Mouse (Mus musculus) liver, embryonic 16.5 days (tissue): ENCODE results near the gene Ebf1. TPM values are rescaled to one million over a fixed set of nuclear protein-coding genes. Genes with fewer than 3 reads are reported as not detected.

Experiments
- ATAC-seq: fragments of 200-750 bp; cut with Nextera tagmentation; 2 replicates; pipeline ENCODE4 v1.8.0; 2017; ENCODE audit warnings: low read depth, mild to moderate bottlenecking, moderate number of reproducible peaks, moderate library complexity
- H3K27ac ChIP-seq: fragments of 300-500 bp; sonication (generic); 2 replicates; pipeline ENCODE4 v1.5.1; 2014; ENCODE audit warnings: mild to moderate bottlenecking, low read length
- H3K27me3 ChIP-seq: fragments of 300-500 bp; sonication (generic); 2 replicates; pipeline ENCODE4 v1.6.1; 2014; ENCODE audit warnings: low read depth, low read length, mixed read lengths; ENCODE audit not compliant: control insufficient read depth, insufficient read depth
- H3K36me3 ChIP-seq: fragments of 300-500 bp; sonication (generic); 2 replicates; pipeline ENCODE4 v1.6.1; 2014; ENCODE audit warnings: mild to moderate bottlenecking; ENCODE audit not compliant: control insufficient read depth, insufficient read depth
- H3K4me1 ChIP-seq: fragments of 300-500 bp; sonication (generic); 2 replicates; pipeline ENCODE4 v1.6.1; 2014; ENCODE audit warnings: low read depth, low read length, mixed read lengths; ENCODE audit not compliant: control insufficient read depth
- H3K4me2 ChIP-seq: fragments of 300-500 bp; sonication (generic); 2 replicates; pipeline ENCODE4 v1.6.1; 2014; ENCODE audit warnings: low read depth, low read length, mixed read lengths
- H3K4me3 ChIP-seq: fragments of 300-500 bp; sonication (generic); 2 replicates; pipeline ENCODE4 v1.5.1; 2014; ENCODE audit warnings: low read depth, mild to moderate bottlenecking, low read length
- H3K9ac ChIP-seq: fragments of 300-500 bp; sonication (generic); 2 replicates; pipeline ENCODE4 v1.6.1; 2014; ENCODE audit warnings: low read depth, low read length
- H3K9me3 ChIP-seq: fragments of 300-500 bp; sonication (generic); replicated peaks from 2 replicates; pipeline ENCODE4 v1.6.1; 2016; ENCODE audit warnings: low read length; ENCODE audit not compliant: control insufficient read depth
- WGBS: fragments of 180-500 bp; shearing (Covaris S2); extraction: QIAGEN DNeasy Blood & Tissue Kit; methylation state at CpG from one replicate; pipeline ENCODE4 v1.1.7; 2014; ENCODE audit not compliant: insufficient replicate concordance; 5-methylcytosine and 5-hydroxymethylcytosine counted together
- polyA plus RNA-seq: library from polyadenylated mRNA; unstranded; fragments of >200 nt; fragmentation: Nextera tagmentation; extraction: Ambion mirVana; gene quantifications from 2 replicates; pipeline ENCODE4 v1.2.1, GENCODE M21; 2015

Ebf1 gene
- polyA plus RNA-seq, 1 experiment from 2014 or later = 2.8 TPM

- H3K9me3 ChIP-seq = no peaks in the 10 kb centered on the region
- no peaks in the 10 kb centered on the region for H3K36me3 ChIP-seq
- 71% methylated on average over 4 of the region's 4 CpGs for WGBS
- no peaks in the 10 kb centered on the region for H3K27me3 ChIP-seq
- H3K4me3 ChIP-seq = no peak overlapping the region
- no peaks in the 10 kb centered on the region; the same call in 1 of the 2 replicates for H3K4me1 ChIP-seq
- no peak for ATAC-seq
- no peak overlapping the region for H3K9ac ChIP-seq
- H3K4me2 ChIP-seq = no peak overlapping the region
- no peak overlapping the region for H3K27ac ChIP-seq
Measured at GRCm38 (mm10) chr11:44888390-44888789, 271.3 kb downstream of the Ebf1 start.

- Histone ChIP-seq H3K4me1 (no peaks in the 10 kb centered on the region; the same call in 1 of the 2 replicates), H3K36me3 (no peaks in the 10 kb centered on the region), H3K4me2 (peak overlapping the region; percentile 26; the same call in 1 of the 2 replicates), H3K27me3 (no peaks in the 10 kb centered on the region), H3K27ac (no peak overlapping the region), H3K9ac (no peak overlapping the region), H3K4me3 (peak overlapping the region; percentile 12; the same call in 1 of the 2 replicates), H3K9me3 (no peaks in the 10 kb centered on the region)
- ATAC-seq = peak; percentile 43; the same call in 1 of the 2 replicates
- WGBS = 11% methylated on average over 18 of the region's 18 CpGs
Measured at GRCm38 (mm10) chr11:44892814-44893521, 275.9 kb downstream of the Ebf1 start.

- no peaks in the 10 kb centered on the region; the same call in 1 of the 2 replicates for H3K4me1 ChIP-seq
Measured at GRCm38 (mm10) chr11:44893986-44894385, 276.9 kb downstream of the Ebf1 start.

GRCm38 (mm10) chr11:44894798-44895197, 277.7 kb downstream of the Ebf1 start:
- H3K27me3 ChIP-seq = no peaks in the 10 kb centered on the region
- H3K4me3 ChIP-seq = no peak overlapping the region
- no peaks in the 10 kb centered on the region; the same call in 1 of the 2 replicates for H3K4me1 ChIP-seq
- no peak for ATAC-seq
- no peaks in the 10 kb centered on the region for H3K9me3 ChIP-seq
- 62% methylated on average over 4 of the region's 4 CpGs for WGBS
- H3K9ac ChIP-seq = no peak overlapping the region
- H3K27ac ChIP-seq = no peak overlapping the region
- H3K36me3 ChIP-seq = no peaks in the 10 kb centered on the region
- no peak overlapping the region for H3K4me2 ChIP-seq

More at GRCm38 (mm10) chr11:44893986-44894385, 276.9 kb downstream of the Ebf1 start:
- Histone ChIP-seq H3K27me3 (no peaks in the 10 kb centered on the region), H3K9me3 (no peaks in the 10 kb centered on the region), H3K4me2 (no peak overlapping the region), H3K4me3 (no peak overlapping the region), H3K36me3 (no peaks in the 10 kb centered on the region), H3K27ac (no peak overlapping the region), H3K9ac (no peak overlapping the region)
- no peak for ATAC-seq

- ATAC-seq = no peak
- H3K4me1 ChIP-seq = no peaks in the 10 kb centered on the region; the same call in 1 of the 2 replicates
- no peaks in the 10 kb centered on the region for H3K27me3 ChIP-seq
- H3K9ac ChIP-seq = no peak overlapping the region
- H3K4me3 ChIP-seq = no peak overlapping the region
- no peaks in the 10 kb centered on the region for H3K9me3 ChIP-seq
- H3K27ac ChIP-seq = no peak overlapping the region
- H3K4me2 ChIP-seq = no peak overlapping the region
- no peaks in the 10 kb centered on the region for H3K36me3 ChIP-seq
- WGBS = 53% methylated on average over 1 of the region's 1 CpGs
Measured at GRCm38 (mm10) chr11:44895893-44896292, 278.8 kb downstream of the Ebf1 start.

GRCm38 (mm10) chr11:44897140-44897665, 280.1 kb downstream of the Ebf1 start:
- Histone ChIP-seq H3K9me3 (no peaks in the 10 kb centered on the region), H3K4me2 (no peak overlapping the region), H3K36me3 (no peaks in the 10 kb centered on the region), H3K27ac (no peak overlapping the region), H3K4me1 (no peaks in the 10 kb centered on the region; the same call in 1 of the 2 replicates), H3K9ac (no peak overlapping the region), H3K4me3 (no peak overlapping the region), H3K27me3 (no peaks in the 10 kb centered on the region)
- 17% methylated on average over 10 of the region's 10 CpGs for WGBS
- peak; percentile 43; the same call in 1 of the 2 replicates for ATAC-seq

- Histone ChIP-seq H3K27me3 (no peaks in the 10 kb centered on the region), H3K4me2 (no peak overlapping the region), H3K27ac (no peak overlapping the region), H3K4me1 (no peaks in the 10 kb centered on the region), H3K36me3 (no peaks in the 10 kb centered on the region), H3K9ac (no peak overlapping the region), H3K4me3 (no peak overlapping the region), H3K9me3 (no peaks in the 10 kb centered on the region)
- no peak for ATAC-seq
Measured at GRCm38 (mm10) chr11:44899554-44899953, 282.4 kb downstream of the Ebf1 start.

GRCm38 (mm10) chr11:44899965-44900364, 282.8 kb downstream of the Ebf1 start:
- 71% methylated on average over 7 of the region's 7 CpGs for WGBS
- Histone ChIP-seq H3K4me3 (no peak overlapping the region), H3K9me3 (no peaks in the 10 kb centered on the region), H3K4me1 (no peaks in the 10 kb centered on the region), H3K4me2 (no peak overlapping the region), H3K27me3 (no peaks in the 10 kb centered on the region), H3K36me3 (no peaks in the 10 kb centered on the region), H3K27ac (no peak overlapping the region), H3K9ac (no peak overlapping the region)
- ATAC-seq = no peak

GRCm38 (mm10) chr11:44900496-44900895, 283.4 kb downstream of the Ebf1 start:
- Histone ChIP-seq H3K4me2 (no peak overlapping the region), H3K27me3 (no peaks in the 10 kb centered on the region), H3K9me3 (no peaks in the 10 kb centered on the region), H3K36me3 (no peaks in the 10 kb centered on the region), H3K4me1 (no peaks in the 10 kb centered on the region), H3K27ac (no peak overlapping the region), H3K9ac (no peak overlapping the region), H3K4me3 (no peak overlapping the region)
- 66% methylated on average over 7 of the region's 7 CpGs for WGBS
- no peak for ATAC-seq
